Mouse (Mus musculus): ENCODE measurements at regions not wholly inside any gene's neighbourhood (a gene's known extent, or its start where the extent isn't known, plus 50 kb on each side); places are given as distances from the start of the nearest gene placed in this dataset.
"Not testable (repeated sequence)": the region's sequence is repeated elsewhere in the genome, so short reads cannot be mapped to it uniquely, and the experiment has no call there.

DNA sequence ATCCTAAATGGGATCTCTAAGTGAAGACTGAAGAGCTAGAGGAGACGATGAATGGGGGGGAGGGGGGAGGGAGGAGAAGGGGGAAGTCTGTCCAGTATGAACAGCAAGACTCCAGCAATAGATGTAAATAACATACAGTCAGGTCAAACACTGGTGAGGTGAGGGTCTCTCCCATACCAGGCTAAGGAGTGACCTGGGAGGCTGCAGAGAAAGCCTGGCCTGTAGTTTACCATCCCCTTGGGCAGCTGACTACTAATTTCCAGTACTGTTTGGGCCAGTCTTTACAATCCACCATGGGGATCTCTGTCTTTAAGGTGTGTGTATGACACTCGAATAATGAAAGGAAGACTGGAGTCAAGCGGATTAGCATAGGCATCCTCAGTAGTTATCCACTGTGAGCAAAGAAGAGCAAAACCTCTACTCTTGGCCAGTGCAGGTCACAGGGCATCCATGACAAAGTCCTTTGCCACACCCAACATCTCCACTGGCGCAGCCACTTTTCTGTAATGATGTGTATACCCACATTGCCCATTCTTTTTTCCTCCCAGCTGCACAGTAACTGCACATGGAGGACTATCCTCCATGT is 128.3 kb upstream of the Tbl1xr1 start:
- Histone ChIP-seq H3K4me1 (replicated peaks; ENCODE audit: low read depth, low read length) (peaks cover 60% of the 10 kb centered on the region), H3K4me3 (replicated peaks; ENCODE audit: low read length) (no peak overlapping the region), H3K36me3 (ENCODE audit: insufficient read depth, low read length) (no peaks in the 10 kb centered on the region), H3K27me3 (ENCODE audit: insufficient read depth, low read length) (no peaks in the 10 kb centered on the region), H3K9me3 (ENCODE audit: low read length) (no peaks in the 10 kb centered on the region)
- TF ChIP-seq POU5F1 (IDR thresholded peaks at IDR 0.05; ENCODE audit: borderline replicate concordance, low read length) (no peak), CTCF (conservative IDR thresholded peaks at IDR 0.05; ENCODE audit: low read length) (no peak), NANOG (IDR thresholded peaks at IDR 0.05; ENCODE audit: borderline replicate concordance, low read length) (no peak)

DNA sequence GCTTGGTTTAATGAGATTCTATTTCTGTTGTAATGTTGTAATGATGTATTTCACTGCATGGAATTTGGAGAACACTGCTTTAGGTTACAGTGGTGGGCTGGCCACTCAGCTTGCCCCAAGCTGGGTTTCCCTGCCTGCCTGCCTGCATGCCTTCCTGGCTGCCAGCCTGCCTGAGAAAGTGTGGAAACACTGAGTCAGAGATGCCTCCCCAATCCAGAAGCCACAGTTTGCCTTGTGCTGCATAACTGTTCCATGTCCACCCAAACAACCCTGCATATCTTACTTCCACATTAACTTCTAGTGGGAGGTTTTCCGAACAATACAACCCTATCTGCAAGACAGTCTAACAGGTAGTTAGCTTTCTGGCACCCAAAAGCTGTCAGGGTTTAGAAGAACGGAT is 127.0 kb upstream of the Tbl1xr1 start:
- TF ChIP-seq POU5F1 (IDR thresholded peaks at IDR 0.05; ENCODE audit: borderline replicate concordance, low read length) (no peak), NANOG (IDR thresholded peaks at IDR 0.05; ENCODE audit: borderline replicate concordance, low read length) (no peak), CTCF (conservative IDR thresholded peaks at IDR 0.05; ENCODE audit: low read length) (no peak)
- Histone ChIP-seq H3K36me3 (ENCODE audit: insufficient read depth, low read length) (no peaks in the 10 kb centered on the region), H3K4me1 (replicated peaks; ENCODE audit: low read depth, low read length) (peaks cover 54% of the 10 kb centered on the region), H3K4me3 (replicated peaks; ENCODE audit: low read length) (no peak overlapping the region), H3K27me3 (ENCODE audit: insufficient read depth, low read length) (no peaks in the 10 kb centered on the region), H3K9me3 (ENCODE audit: low read length) (no peaks in the 10 kb centered on the region)

DNA sequence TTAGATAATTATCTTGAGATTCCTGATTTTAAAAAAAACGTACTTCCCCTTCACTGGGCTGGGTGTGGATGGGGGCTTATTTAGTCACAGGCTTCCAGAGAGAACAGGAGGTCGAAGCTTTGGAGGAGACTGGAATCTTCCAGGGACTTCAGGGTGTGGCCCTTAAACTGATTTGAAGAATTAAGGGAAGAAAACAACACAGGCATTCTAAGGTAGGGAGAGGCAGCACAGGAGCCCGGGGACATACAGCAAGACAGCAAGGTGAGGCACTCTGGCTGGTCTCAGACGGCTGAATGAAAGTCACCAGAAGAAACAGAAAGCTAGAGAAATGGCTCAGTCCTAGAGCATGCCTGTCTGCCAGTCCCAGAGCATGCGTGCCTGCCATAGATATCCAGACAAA is 125.9 kb upstream of the Tbl1xr1 start:
- Histone ChIP-seq H3K9me3 (ENCODE audit: low read length) (no peaks in the 10 kb centered on the region), H3K4me3 (replicated peaks; ENCODE audit: low read length) (no peak overlapping the region), H3K36me3 (ENCODE audit: insufficient read depth, low read length) (no peaks in the 10 kb centered on the region), H3K4me1 (replicated peaks; ENCODE audit: low read depth, low read length) (peaks cover 52% of the 10 kb centered on the region), H3K27me3 (ENCODE audit: insufficient read depth, low read length) (no peaks in the 10 kb centered on the region)
- TF ChIP-seq NANOG (IDR thresholded peaks at IDR 0.05; ENCODE audit: borderline replicate concordance, low read length) (no peak), CTCF (conservative IDR thresholded peaks at IDR 0.05; ENCODE audit: low read length) (no peak), POU5F1 (IDR thresholded peaks at IDR 0.05; ENCODE audit: borderline replicate concordance, low read length) (no peak)

DNA sequence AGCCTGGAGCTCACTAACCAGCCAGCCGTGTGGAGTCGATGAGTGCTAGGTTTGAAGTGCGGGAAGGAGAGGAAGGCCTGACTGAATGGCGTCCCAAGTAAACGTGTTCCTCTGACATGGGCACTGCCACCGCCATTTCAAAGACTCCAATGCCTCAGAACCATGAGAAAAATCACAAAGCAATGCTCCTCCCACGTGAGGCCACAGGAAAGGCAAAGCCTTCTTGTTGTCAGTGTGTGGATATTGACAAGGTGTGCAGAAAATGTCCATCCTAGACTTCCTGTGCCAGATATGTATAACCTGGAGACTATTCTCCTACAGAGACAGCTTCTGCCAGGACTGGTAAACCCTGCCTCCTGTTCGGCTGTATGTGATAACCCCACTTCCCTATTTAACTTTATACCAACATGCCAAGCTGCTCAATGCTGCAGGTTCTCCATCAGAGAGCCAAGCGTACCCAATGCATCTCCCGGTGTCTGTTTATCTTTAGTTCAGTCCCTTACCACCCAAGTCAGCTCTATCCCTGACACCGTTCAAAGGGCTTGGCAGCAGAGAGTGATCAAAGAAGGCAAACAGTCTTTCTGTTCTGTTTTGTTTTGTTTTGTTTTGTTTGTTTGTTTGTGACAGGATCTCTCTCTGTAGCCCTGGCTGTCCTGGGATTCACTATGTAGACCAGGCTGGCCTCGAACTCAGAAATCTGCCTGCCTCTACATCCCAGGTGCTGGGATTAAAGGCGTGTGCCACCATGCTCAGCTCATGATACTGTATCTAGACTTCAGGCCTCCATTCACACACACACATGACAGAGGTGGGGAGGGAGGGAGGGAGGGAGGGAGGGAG is 124.8 kb upstream of the Tbl1xr1 start:
- H3K36me3 ChIP-seq (ENCODE audit: insufficient read depth, low read length): no peaks in the 10 kb centered on the region
- peaks cover 57% of the 10 kb centered on the region for H3K4me1 ChIP-seq (replicated peaks; ENCODE audit: low read depth, low read length)
- no peaks in the 10 kb centered on the region for H3K9me3 ChIP-seq (ENCODE audit: low read length)
- H3K27me3 ChIP-seq (ENCODE audit: insufficient read depth, low read length): no peaks in the 10 kb centered on the region
- TF ChIP-seq CTCF (conservative IDR thresholded peaks at IDR 0.05; ENCODE audit: low read length): no peak
- no peak for TF ChIP-seq POU5F1 (IDR thresholded peaks at IDR 0.05; ENCODE audit: borderline replicate concordance, low read length)
- TF ChIP-seq NANOG (IDR thresholded peaks at IDR 0.05; ENCODE audit: borderline replicate concordance, low read length): no peak
- no peak overlapping the region for H3K4me3 ChIP-seq (replicated peaks; ENCODE audit: low read length)

DNA sequence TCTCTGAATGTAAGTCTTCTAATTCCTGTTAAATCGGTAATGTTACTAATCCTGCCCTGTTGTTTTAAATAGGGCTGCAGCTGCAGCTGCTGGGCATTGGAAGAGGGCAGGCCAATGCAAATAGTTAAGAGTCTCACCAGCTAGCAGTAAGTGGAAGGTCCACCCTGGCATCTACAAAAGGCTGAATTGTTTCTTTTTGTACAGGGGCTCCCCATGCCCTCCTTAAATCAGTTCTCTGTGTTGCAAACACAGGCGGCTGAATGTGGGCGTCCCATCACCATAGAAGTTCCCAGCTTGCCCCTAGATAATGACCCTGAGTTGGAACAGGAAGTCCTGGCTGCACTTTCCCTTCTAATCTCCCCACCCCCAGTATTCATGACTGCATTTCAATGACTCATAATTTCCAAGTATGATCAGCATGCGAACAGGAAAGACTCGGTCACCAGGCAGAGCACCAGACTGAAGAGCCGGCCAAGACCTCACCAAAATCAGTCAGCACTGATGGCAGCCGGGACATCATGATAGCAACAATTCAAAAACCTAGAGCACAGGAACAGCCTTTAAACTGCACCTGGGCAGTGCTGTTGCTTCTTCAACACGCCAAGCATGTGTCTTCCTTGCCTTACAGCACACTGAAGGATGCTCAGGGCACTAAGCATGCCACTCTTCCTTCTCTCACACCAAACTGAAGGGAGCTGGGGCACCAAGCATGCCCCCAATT is 123.6 kb upstream of the Tbl1xr1 start:
- no peak for TF ChIP-seq CTCF (conservative IDR thresholded peaks at IDR 0.05; ENCODE audit: low read length)
- TF ChIP-seq POU5F1 (IDR thresholded peaks at IDR 0.05; ENCODE audit: borderline replicate concordance, low read length): no peak
- TF ChIP-seq NANOG (IDR thresholded peaks at IDR 0.05; ENCODE audit: borderline replicate concordance, low read length): no peak
- H3K27me3 ChIP-seq (ENCODE audit: insufficient read depth, low read length): no peaks in the 10 kb centered on the region
- H3K4me1 ChIP-seq (replicated peaks; ENCODE audit: low read depth, low read length): peaks cover 61% of the 10 kb centered on the region
- H3K9me3 ChIP-seq (ENCODE audit: low read length): no peaks in the 10 kb centered on the region
- H3K4me3 ChIP-seq (replicated peaks; ENCODE audit: low read length): no peak overlapping the region
- no peaks in the 10 kb centered on the region for H3K36me3 ChIP-seq (ENCODE audit: insufficient read depth, low read length)

DNA sequence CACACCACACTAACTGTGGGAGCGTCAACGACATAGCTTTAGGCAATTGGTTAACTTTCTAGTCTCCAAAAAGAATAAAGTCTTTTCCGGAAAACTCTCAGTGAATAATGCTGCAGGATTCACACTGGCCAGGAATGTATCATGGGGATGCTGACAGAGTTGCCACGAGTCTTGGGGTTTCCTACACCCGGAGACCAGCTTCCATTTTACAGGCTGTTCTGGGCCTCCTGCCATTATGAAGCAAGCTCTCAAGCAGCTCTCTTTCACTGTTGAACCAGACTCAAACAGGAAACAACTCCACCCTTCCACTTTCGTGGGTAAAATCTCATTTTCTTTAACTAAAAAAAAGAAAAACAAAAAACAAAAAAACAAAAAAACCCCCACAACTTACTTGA is 123.0 kb upstream of the Tbl1xr1 start:
- Histone ChIP-seq H3K9me3 (ENCODE audit: low read length) (no peaks in the 10 kb centered on the region), H3K27me3 (ENCODE audit: insufficient read depth, low read length) (no peaks in the 10 kb centered on the region), H3K36me3 (ENCODE audit: insufficient read depth, low read length) (no peaks in the 10 kb centered on the region), H3K4me3 (replicated peaks; ENCODE audit: low read length) (no peak overlapping the region), H3K4me1 (replicated peaks; ENCODE audit: low read depth, low read length) (peaks cover 55% of the 10 kb centered on the region)
- TF ChIP-seq NANOG (IDR thresholded peaks at IDR 0.05; ENCODE audit: borderline replicate concordance, low read length): no peak
- no peak for TF ChIP-seq POU5F1 (IDR thresholded peaks at IDR 0.05; ENCODE audit: borderline replicate concordance, low read length)
- TF ChIP-seq CTCF (conservative IDR thresholded peaks at IDR 0.05; ENCODE audit: low read length): no peak

DNA sequence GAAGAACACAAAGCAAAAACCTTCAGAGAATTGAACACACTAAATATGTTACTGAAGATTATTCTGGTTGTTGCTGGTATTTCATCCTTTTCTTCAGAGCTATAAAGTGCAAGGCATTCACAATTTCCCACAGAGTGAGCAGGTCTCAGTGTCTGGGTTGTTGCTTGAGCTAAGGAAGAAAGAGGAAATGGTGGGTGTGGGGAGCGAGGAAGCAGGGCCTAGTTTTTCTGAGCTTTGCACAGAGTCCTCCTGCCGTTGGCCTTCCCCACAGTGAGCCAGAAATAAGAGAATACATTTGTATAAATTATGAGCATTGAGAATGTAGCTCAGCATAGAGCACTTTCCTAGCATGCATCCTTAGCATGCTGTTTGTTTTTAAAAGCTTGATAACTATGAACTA is 120.8 kb upstream of the Tbl1xr1 start:
- Histone ChIP-seq H3K9me3 (ENCODE audit: low read length) (no peaks in the 10 kb centered on the region), H3K36me3 (ENCODE audit: insufficient read depth, low read length) (no peaks in the 10 kb centered on the region), H3K27me3 (ENCODE audit: insufficient read depth, low read length) (no peaks in the 10 kb centered on the region), H3K4me3 (replicated peaks; ENCODE audit: low read length) (no peak overlapping the region), H3K4me1 (replicated peaks; ENCODE audit: low read depth, low read length) (peaks cover 45% of the 10 kb centered on the region)
- TF ChIP-seq POU5F1 (IDR thresholded peaks at IDR 0.05; ENCODE audit: borderline replicate concordance, low read length) (no peak), NANOG (IDR thresholded peaks at IDR 0.05; ENCODE audit: borderline replicate concordance, low read length) (no peak), CTCF (conservative IDR thresholded peaks at IDR 0.05; ENCODE audit: low read length) (no peak)

DNA sequence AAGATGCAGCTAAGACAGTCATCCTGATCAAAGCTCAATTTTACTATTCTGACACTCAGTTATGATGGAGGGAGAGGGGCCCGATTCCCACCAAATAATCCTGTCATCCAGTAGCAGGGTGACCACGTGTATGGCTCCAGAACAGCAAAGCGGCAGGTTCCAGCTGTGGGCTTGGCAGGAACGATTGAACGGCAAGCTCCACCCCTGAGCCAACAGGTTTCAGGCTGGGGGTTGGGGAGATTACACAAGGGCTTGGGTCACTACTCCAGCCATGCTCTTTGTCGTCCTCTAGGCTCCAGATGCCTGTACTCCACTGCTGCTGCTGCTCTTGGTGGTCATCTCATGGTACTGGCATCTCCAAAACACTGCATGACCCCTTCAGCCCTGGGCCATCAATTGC is 119.3 kb upstream of the Tbl1xr1 start:
- H3K27me3 ChIP-seq (ENCODE audit: insufficient read depth, low read length); H3K4me3 ChIP-seq (replicated peaks; ENCODE audit: low read length); H3K36me3 ChIP-seq (ENCODE audit: insufficient read depth, low read length); H3K9me3 ChIP-seq (ENCODE audit: low read length): not testable (repeated sequence)
- peaks cover 47% of the 10 kb centered on the region for H3K4me1 ChIP-seq (replicated peaks; ENCODE audit: low read depth, low read length)

All from E14TG2a.4 (cell line).